Comparison of ENCODE assay signal across 12 mouse cellular contexts in the genomic region with DNA sequence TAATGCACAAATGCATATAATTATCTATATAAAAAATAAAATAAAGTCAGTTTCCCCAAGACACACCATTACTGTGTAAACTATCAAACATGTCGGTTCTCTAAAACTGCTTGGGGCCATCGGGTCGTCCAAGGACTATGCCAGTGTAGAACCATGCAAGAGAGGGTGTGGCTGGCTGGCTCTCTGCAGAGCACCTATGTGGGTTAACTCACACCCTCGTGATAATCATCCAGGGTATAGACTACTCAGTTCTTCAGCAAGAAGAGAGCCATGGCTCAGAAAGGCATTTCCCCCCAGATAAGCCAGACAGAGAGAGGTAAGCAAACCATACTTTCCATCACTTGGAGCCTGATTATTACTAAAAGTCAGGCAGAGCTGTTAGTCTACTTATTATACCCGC. TPM values are rescaled to one million over a fixed set of nuclear protein-coding genes. Genes with fewer than 3 reads are reported as not detected.
DNase-seq lines count a peak whose midpoint lies in the region; ATAC-seq lines count a peak whose summit lies in the region.
"Had no signal": no experiment of that assay in that cellular context is flagged by ENCODE, and none has a peak within 500 bp of the region (broad histone marks: within the 10 kb centered on the region; RNA-seq: fewer than 3 reads in every experiment).

No protein-coding gene starts in this region.

- H3K36me3 ChIP-seq in forebrain, embryonic 14.5 days (ENCODE audit: control insufficient read depth, insufficient read depth, low read length) = no peaks in the 10 kb centered on the region
- H3K36me3 ChIP-seq in forebrain, embryonic 10.5 days (replicated peaks) = no peaks in the 10 kb centered on the region
- H3K36me3 ChIP-seq in hindbrain, embryonic 12.5 days = no peaks in the 10 kb centered on the region
- H3K36me3 ChIP-seq in hindbrain, embryonic 10.5 days = no peaks in the 10 kb centered on the region
- no peaks in the 10 kb centered on the region for H3K36me3 ChIP-seq in midbrain, embryonic 16.5 days (ENCODE audit: control insufficient read depth, insufficient read depth, low read length)
- H3K36me3 ChIP-seq in midbrain, embryonic 14.5 days (ENCODE audit: control insufficient read depth, insufficient read depth, low read length) = no peaks in the 10 kb centered on the region
- H3K36me3 ChIP-seq in limb, embryonic 10.5 days = no peaks in the 10 kb centered on the region
- H3K36me3 ChIP-seq: heart, embryonic 13.5 days; intestine, embryonic 15.5 days had no signal

- peak; percentile 40; the same call in 1 of the 2 replicates for ATAC-seq in forebrain, embryonic 14.5 days
- ATAC-seq in hindbrain, embryonic 12.5 days (ENCODE audit: low FRiP score) = 0 out of 2 replicates have a peak, but pooled peaks have one; percentile 6
- peak; percentile 67; the same call in 1 of the 2 replicates for ATAC-seq in midbrain, embryonic 16.5 days
- ATAC-seq in midbrain, embryonic 14.5 days (ENCODE audit: low FRiP score, low TSS enrichment) = no peak
- 0 out of 2 replicates have a peak, but pooled peaks have one; percentile 32 for ATAC-seq in erythroblast, adult 5-6 weeks (replicated peaks; ENCODE audit: low FRiP score, poor library complexity, severe bottlenecking)

- H3K27ac ChIP-seq in forebrain, embryonic 14.5 days (ENCODE audit: low read depth, low read length) = no peak overlapping the region
- H3K27ac ChIP-seq in forebrain, embryonic 10.5 days = no peak overlapping the region
- H3K27ac ChIP-seq in hindbrain, embryonic 12.5 days = no peak overlapping the region
- H3K27ac ChIP-seq in hindbrain, embryonic 10.5 days = no peak overlapping the region
- H3K27ac ChIP-seq in midbrain, embryonic 16.5 days (ENCODE audit: low read length) = no peak overlapping the region
- H3K27ac ChIP-seq in midbrain, embryonic 14.5 days (replicated peaks; ENCODE audit: low read depth, low read length) = no peak overlapping the region
- H3K27ac ChIP-seq in limb, embryonic 10.5 days = no peak overlapping the region
- H3K27ac ChIP-seq: embryonic facial prominence, embryonic 13.5 days; heart, embryonic 13.5 days; intestine, embryonic 15.5 days had no signal

- H3K4me3 ChIP-seq in forebrain, embryonic 14.5 days (ENCODE audit: low read depth, low read length) = no peak overlapping the region
- H3K4me3 ChIP-seq in forebrain, embryonic 10.5 days = no peak overlapping the region
- H3K4me3 ChIP-seq in hindbrain, embryonic 12.5 days = no peak overlapping the region
- H3K4me3 ChIP-seq in hindbrain, embryonic 10.5 days = no peak overlapping the region
- no peak overlapping the region for H3K4me3 ChIP-seq in midbrain, embryonic 16.5 days (ENCODE audit: low read depth, low read length)
- no peak overlapping the region for H3K4me3 ChIP-seq in midbrain, embryonic 14.5 days (replicated peaks; ENCODE audit: low read depth, low read length)
- no peak overlapping the region for H3K4me3 ChIP-seq in limb, embryonic 10.5 days
- H3K4me3 ChIP-seq: embryonic facial prominence, embryonic 13.5 days; heart, embryonic 13.5 days; intestine, embryonic 15.5 days had no signal

- DNase-seq in forebrain, embryonic 14.5 days (ENCODE audit: low spot score) = no peak
- DNase-seq in forebrain, embryonic 10.5 days (ENCODE audit: extremely low spot score, low spot score) = no peak
- DNase-seq in hindbrain, embryonic 10.5 days (ENCODE audit: low spot score) = no peak
- no peak for DNase-seq in midbrain, embryonic 14.5 days
- no peak for DNase-seq in limb, embryonic 10.5 days (ENCODE audit: low spot score)

- H3K4me2 ChIP-seq in forebrain, embryonic 14.5 days (ENCODE audit: low read length) = no peak overlapping the region
- no peak overlapping the region for H3K4me2 ChIP-seq in hindbrain, embryonic 12.5 days (replicated peaks)
- H3K4me2 ChIP-seq in midbrain, embryonic 16.5 days (ENCODE audit: low read length) = no peak overlapping the region
- no peak overlapping the region for H3K4me2 ChIP-seq in midbrain, embryonic 14.5 days (ENCODE audit: low read length)
- H3K4me2 ChIP-seq: intestine, embryonic 15.5 days had no signal

- H3K27me3 ChIP-seq in forebrain, embryonic 14.5 days (replicated peaks; ENCODE audit: control insufficient read depth, insufficient read depth, low read length) = no peaks in the 10 kb centered on the region
- no peaks in the 10 kb centered on the region for H3K27me3 ChIP-seq in forebrain, embryonic 10.5 days (ENCODE audit: poor library complexity, severe bottlenecking)
- H3K27me3 ChIP-seq in hindbrain, embryonic 12.5 days = no peaks in the 10 kb centered on the region
- no peaks in the 10 kb centered on the region for H3K27me3 ChIP-seq in hindbrain, embryonic 10.5 days (ENCODE audit: insufficient read depth, poor library complexity, severe bottlenecking)
- H3K27me3 ChIP-seq in midbrain, embryonic 16.5 days (ENCODE audit: control insufficient read depth, insufficient read depth, low read depth, low read length) = no peaks in the 10 kb centered on the region
- H3K27me3 ChIP-seq in midbrain, embryonic 14.5 days (ENCODE audit: control insufficient read depth, insufficient read depth, low read length) = no peaks in the 10 kb centered on the region
- no peaks in the 10 kb centered on the region for H3K27me3 ChIP-seq in limb, embryonic 10.5 days (ENCODE audit: low read depth, poor library complexity, severe bottlenecking)
- H3K27me3 ChIP-seq: CH12.LX; embryonic facial prominence, embryonic 13.5 days; heart, embryonic 13.5 days; intestine, embryonic 15.5 days had no signal

- H3K9me3 ChIP-seq in forebrain, embryonic 14.5 days (replicated peaks; ENCODE audit: control insufficient read depth, low read length) = no peaks in the 10 kb centered on the region
- H3K9me3 ChIP-seq in forebrain, embryonic 10.5 days = no peaks in the 10 kb centered on the region
- no peaks in the 10 kb centered on the region for H3K9me3 ChIP-seq in hindbrain, embryonic 12.5 days (replicated peaks)
- H3K9me3 ChIP-seq in hindbrain, embryonic 10.5 days = no peaks in the 10 kb centered on the region
- no peaks in the 10 kb centered on the region for H3K9me3 ChIP-seq in midbrain, embryonic 16.5 days (replicated peaks; ENCODE audit: control insufficient read depth, low read length, poor library complexity, severe bottlenecking)
- H3K9me3 ChIP-seq in midbrain, embryonic 14.5 days (ENCODE audit: control insufficient read depth, low read length) = no peaks in the 10 kb centered on the region
- H3K9me3 ChIP-seq in limb, embryonic 10.5 days (replicated peaks) = no peaks in the 10 kb centered on the region
- H3K9me3 ChIP-seq: embryonic facial prominence, embryonic 13.5 days; heart, embryonic 13.5 days; intestine, embryonic 15.5 days had no signal

- H3K4me1 ChIP-seq in forebrain, embryonic 14.5 days (ENCODE audit: control insufficient read depth, insufficient read depth, low read length) = no peaks in the 10 kb centered on the region
- no peaks in the 10 kb centered on the region for H3K4me1 ChIP-seq in forebrain, embryonic 10.5 days
- no peaks in the 10 kb centered on the region for H3K4me1 ChIP-seq in hindbrain, embryonic 12.5 days
- H3K4me1 ChIP-seq in hindbrain, embryonic 10.5 days (replicated peaks) = 0 out of 2 replicates have a peak, but pooled peaks cover 3% of the 10 kb centered on the region
- no peaks in the 10 kb centered on the region for H3K4me1 ChIP-seq in midbrain, embryonic 16.5 days (ENCODE audit: control insufficient read depth, insufficient read depth, low read length)
- H3K4me1 ChIP-seq in midbrain, embryonic 14.5 days (ENCODE audit: control insufficient read depth, insufficient read depth, low read length) = no peaks in the 10 kb centered on the region
- H3K4me1 ChIP-seq in limb, embryonic 10.5 days = no peaks in the 10 kb centered on the region
- H3K4me1 ChIP-seq: embryonic facial prominence, embryonic 13.5 days; intestine, embryonic 15.5 days had no signal

- WGBS in forebrain, embryonic 14.5 days = 88% methylated on average over 5 of the region's 5 CpGs
- WGBS in forebrain, embryonic 10.5 days = 85% methylated on average over 5 of the region's 5 CpGs
- WGBS in hindbrain, embryonic 12.5 days = 90% methylated on average over 5 of the region's 5 CpGs
- 85% methylated on average over 5 of the region's 5 CpGs for WGBS in hindbrain, embryonic 10.5 days
- WGBS in midbrain, embryonic 16.5 days = 87% methylated on average over 5 of the region's 5 CpGs
- 89% methylated on average over 5 of the region's 5 CpGs for WGBS in midbrain, embryonic 14.5 days
- WGBS in limb, embryonic 10.5 days = 86% methylated on average over 5 of the region's 5 CpGs

- H3K9ac ChIP-seq in forebrain, embryonic 14.5 days (ENCODE audit: low read length) = no peak overlapping the region
- no peak overlapping the region for H3K9ac ChIP-seq in hindbrain, embryonic 12.5 days
- no peak overlapping the region for H3K9ac ChIP-seq in midbrain, embryonic 16.5 days (ENCODE audit: low read depth, low read length)
- H3K9ac ChIP-seq in midbrain, embryonic 14.5 days (replicated peaks; ENCODE audit: low read length) = no peak overlapping the region
- H3K9ac ChIP-seq: embryonic facial prominence, embryonic 13.5 days; heart, embryonic 13.5 days; intestine, embryonic 15.5 days had no signal

RNA-seq across cellular contexts. Expression of gene Otulinl, which starts 22.2 kb away (rescaled TPM):
- polyA plus RNA-seq in forebrain, embryonic 14.5 days (2014; fragmentation: Nextera tagmentation; extraction: Ambion mirVana) = 13.2 and 14.2 TPM in 2 replicates
- polyA plus RNA-seq in forebrain, embryonic 10.5 days (2016; fragmentation: Nextera tagmentation; extraction: Ambion mirVana) = 7.7 and 8.0 TPM in 2 replicates
- 10.0 and 13.7 TPM in 2 replicates for polyA plus RNA-seq in hindbrain, embryonic 12.5 days (2016; fragmentation: Nextera tagmentation; extraction: Ambion mirVana)
- polyA plus RNA-seq in hindbrain, embryonic 10.5 days (2016; fragmentation: Nextera tagmentation; extraction: Ambion mirVana) = 6.4 and 8.2 TPM in 2 replicates
- polyA plus RNA-seq in midbrain, embryonic 16.5 days (2015; fragmentation: Nextera tagmentation; extraction: Ambion mirVana) = 12.3 and 14.6 TPM in 2 replicates
- polyA plus RNA-seq in midbrain, embryonic 14.5 days (2014; fragmentation: Nextera tagmentation; extraction: Ambion mirVana) = 6.5 and 10.7 TPM in 2 replicates
- 9.2 and 13.4 TPM in 2 replicates for total RNA-seq in erythroblast, adult 5-6 weeks (2015; ENCODE audit: low replicate concordance)
- 3.7 and 7.5 TPM in 2 replicates for total RNA-seq in erythroblast, adult 5-6 weeks (2017; ENCODE audit: low replicate concordance)
- 2.9 and 6.2 TPM in 2 replicates for polyA plus RNA-seq in limb, embryonic 10.5 days (2016; fragmentation: Nextera tagmentation; extraction: Ambion mirVana)

RNA-seq across cellular contexts. Expression of gene Otulin, which starts 28.6 kb away (rescaled TPM):
- polyA plus RNA-seq in forebrain, embryonic 14.5 days (2014; fragmentation: Nextera tagmentation; extraction: Ambion mirVana) = 35.0 and 36.0 TPM in 2 replicates
- polyA plus RNA-seq in forebrain, embryonic 10.5 days (2016; fragmentation: Nextera tagmentation; extraction: Ambion mirVana) = 33.5 and 33.6 TPM in 2 replicates
- polyA plus RNA-seq in hindbrain, embryonic 12.5 days (2016; fragmentation: Nextera tagmentation; extraction: Ambion mirVana) = 29.7 TPM in 2 replicates
- 28.1 TPM in 2 replicates for polyA plus RNA-seq in hindbrain, embryonic 10.5 days (2016; fragmentation: Nextera tagmentation; extraction: Ambion mirVana)
- 20.7 and 21.6 TPM in 2 replicates for polyA plus RNA-seq in midbrain, embryonic 16.5 days (2015; fragmentation: Nextera tagmentation; extraction: Ambion mirVana)
- 29.7 and 30.1 TPM in 2 replicates for polyA plus RNA-seq in midbrain, embryonic 14.5 days (2014; fragmentation: Nextera tagmentation; extraction: Ambion mirVana)
- total RNA-seq in erythroblast, adult 5-6 weeks (2015; ENCODE audit: low replicate concordance) = 18.4 and 52.8 TPM in 2 replicates
- 11.2 and 11.8 TPM in 2 replicates for total RNA-seq in erythroblast, adult 5-6 weeks (2017; ENCODE audit: low replicate concordance)
- polyA plus RNA-seq in limb, embryonic 10.5 days (2016; fragmentation: Nextera tagmentation; extraction: Ambion mirVana) = 28.9 and 30.6 TPM in 2 replicates
